Mouse (Mus musculus) ES-E14 (cell line): ENCODE results near the gene Ppt2. TPM values are rescaled to one million over a fixed set of nuclear protein-coding genes. Genes with fewer than 3 reads are reported as not detected.

Experiments used
- DNase-seq: peaks from one replicate; pipeline ENCODE4 v3.0.0-alpha.2; 2013; ENCODE audit warnings: low read depth, low spot score
- H3K27ac ChIP-seq: 2 replicates; pipeline ENCODE4 v1.5.1; 2012; ENCODE audit warnings: low read depth, mild to moderate bottlenecking, low read length, moderate library complexity, mixed read lengths; ENCODE audit not compliant: poor library complexity, insufficient read depth, severe bottlenecking
- H3K36me3 ChIP-seq: 2 replicates; pipeline ENCODE4 v1.6.1; 2012; ENCODE audit warnings: mild to moderate bottlenecking, low read length, moderate library complexity, mixed read lengths; ENCODE audit not compliant: control insufficient read depth, poor library complexity, insufficient read depth, severe bottlenecking
- H3K4me1 ChIP-seq, 2 experiments: fragments of 150-350 bp in 1 of 2; sonication (generic) in 1 of 2; 2 replicates each; pipeline ENCODE4 v1.6.1; 2012; ENCODE audit warnings: low read length in 2 of 2, mild to moderate bottlenecking in 1 of 2, mixed read lengths in 1 of 2; ENCODE audit not compliant: control insufficient read depth in 2 of 2, insufficient read depth in 2 of 2, poor library complexity in 1 of 2
- H3K4me3 ChIP-seq, 2 experiments: fragments of 150-350 bp in 1 of 2; sonication (generic) in 1 of 2; 2 replicates each; pipeline ENCODE4 v1.5.1; 2012; ENCODE audit warnings: low read length in 2 of 2, low read depth in 1 of 2, mild to moderate bottlenecking in 1 of 2, mixed read lengths in 1 of 2; ENCODE audit not compliant: insufficient read depth in 1 of 2, poor library complexity in 1 of 2, severe bottlenecking in 1 of 2
- H3K9ac ChIP-seq: 2 replicates; pipeline ENCODE4 v1.6.1; 2012; ENCODE audit warnings: low read depth, mild to moderate bottlenecking, low read length, mixed read lengths; ENCODE audit not compliant: poor library complexity, insufficient read depth, severe bottlenecking
- H3K9me3 ChIP-seq: fragments of 150-350 bp; sonication (generic); 2 replicates; pipeline ENCODE4 v1.6.1; 2012; ENCODE audit warnings: low read depth, mild to moderate bottlenecking, low read length; ENCODE audit not compliant: control insufficient read depth, insufficient read depth
- CHD2 ChIP-seq: IDR thresholded peaks from 2 replicates; pipeline ENCODE4 v1.6.1; 2014; ENCODE audit warnings: mild to moderate bottlenecking, low read depth, low read length, inconsistent platforms
- HCFC1 ChIP-seq: IDR thresholded peaks from 2 replicates; pipeline ENCODE4 v1.6.1; 2012; ENCODE audit warnings: low read length, inconsistent platforms, borderline replicate concordance; ENCODE audit not compliant: insufficient read depth
- MAFK ChIP-seq: IDR thresholded peaks from 2 replicates; pipeline ENCODE4 v1.6.1; 2014; ENCODE audit warnings: mild to moderate bottlenecking, low read depth, low read length, inconsistent platforms; ENCODE audit not compliant: insufficient read depth
- ZC3H11A ChIP-seq: IDR thresholded peaks from 2 replicates; pipeline ENCODE4 v1.6.1; 2012; ENCODE audit warnings: low read depth, mild to moderate bottlenecking, inconsistent platforms, low read length, borderline replicate concordance
- ZNF384 ChIP-seq: IDR thresholded peaks from 2 replicates; pipeline ENCODE4 v1.6.1; 2012; ENCODE audit warnings: low read depth, low read length, inconsistent platforms
- in situ Hi-C, 2 experiments: fragments of 600-800 bp; cut with MboI; formaldehyde crosslinking; loops; one replicate each; pipeline ENCODE4 v1.15.1; 2025; ENCODE audit warnings: low sequenced_read_pairs in 2 of 2, inconsistent platforms in 1 of 2; ENCODE audit not compliant: unreplicated experiment in 2 of 2
- total RNA-seq: library from RNA; depleted of rRNA; stranded (reverse); fragments of 300-350 nt; gene quantifications from 2 replicates; pipeline ENCODE4 v1.2.3, GENCODE M21; 2012

Gene Ppt2
- total RNA-seq, 1 experiment: 13.6 TPM

DNA sequence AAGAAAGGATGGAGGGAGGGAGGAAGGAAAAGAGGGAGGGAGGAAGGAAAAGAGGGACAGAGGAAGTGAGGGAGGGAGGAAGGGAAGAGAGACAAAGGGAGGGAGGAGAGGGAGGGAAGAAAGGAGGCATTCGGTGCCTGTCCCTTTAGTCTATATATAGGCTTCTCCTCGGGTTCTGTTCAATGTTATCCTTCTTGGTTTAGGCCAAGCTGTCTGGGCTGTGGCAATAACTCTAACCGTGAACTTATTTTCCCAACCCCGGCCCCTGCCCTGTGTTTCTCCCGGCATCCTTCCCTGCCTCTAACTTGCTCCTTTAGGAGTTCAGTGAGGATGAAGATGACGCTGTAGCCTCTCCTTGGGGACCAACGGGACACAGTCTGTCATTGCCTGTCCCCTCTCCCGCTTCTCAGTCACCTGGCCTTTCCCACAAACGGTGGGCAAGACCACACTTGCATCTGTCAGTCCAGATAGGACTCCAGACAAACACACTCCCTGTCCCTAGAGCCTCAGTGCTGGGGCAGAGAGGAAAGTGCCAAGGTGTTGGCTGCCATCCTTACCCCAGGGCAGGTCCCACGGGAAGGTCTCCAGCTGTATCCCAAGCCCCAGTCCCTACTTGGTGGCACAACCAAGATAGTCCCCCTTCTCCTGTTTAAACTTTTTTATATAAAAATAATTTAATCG is 46.4 kb upstream of the Ppt2 start:
- TF ChIP-seq MAFK: no peak
- TF ChIP-seq CHD2: no peak
- no peak for TF ChIP-seq ZNF384
- no peak for TF ChIP-seq HCFC1
- TF ChIP-seq ZC3H11A: no peak
- Histone ChIP-seq H3K27ac (no peak overlapping the region), H3K9me3 (no peaks in the 10 kb centered on the region), H3K4me1 (peaks cover 0 to 9% of the 10 kb centered on the region in 2 experiments; a peak in 1 of 4 replicates), H3K4me3 (no peak overlapping the region), H3K9ac (no peak overlapping the region), H3K36me3 (no peaks in the 10 kb centered on the region)
- DNase-seq: no peak
- in situ Hi-C loops: no loop called here

DNA sequence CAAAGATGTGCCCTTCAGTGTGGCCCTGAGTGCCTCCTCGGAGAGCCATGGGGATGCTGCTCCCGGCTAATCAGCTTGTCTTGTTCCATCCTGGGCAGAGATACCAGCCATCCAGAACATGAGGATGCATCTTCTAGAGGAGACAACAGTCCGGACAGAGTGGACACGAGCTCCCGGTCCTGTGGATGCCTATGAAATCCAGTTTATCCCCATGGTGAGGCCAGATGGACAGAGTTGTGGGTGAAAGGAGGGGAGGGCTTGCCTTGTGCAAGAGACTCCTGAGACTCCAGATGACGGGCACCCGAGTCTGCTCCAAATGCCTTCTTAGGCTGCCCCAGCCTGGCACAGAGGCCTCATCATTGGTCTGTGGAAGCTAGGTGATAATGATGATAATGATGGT is 44.8 kb upstream of the Ppt2 start:
- Histone ChIP-seq H3K27ac (no peak overlapping the region), H3K4me1 (peaks cover 0 to 9% of the 10 kb centered on the region in 2 experiments; a peak in 1 of 4 replicates), H3K9ac (no peak overlapping the region), H3K36me3 (no peaks in the 10 kb centered on the region), H3K4me3 (no peak overlapping the region), H3K9me3 (no peaks in the 10 kb centered on the region)
- TF ChIP-seq CHD2: no peak
- no peak for TF ChIP-seq ZNF384
- no peak for TF ChIP-seq HCFC1
- no peak for TF ChIP-seq ZC3H11A
- TF ChIP-seq MAFK: no peak
- in situ Hi-C loops: no loop called here
- no peak for DNase-seq

DNA sequence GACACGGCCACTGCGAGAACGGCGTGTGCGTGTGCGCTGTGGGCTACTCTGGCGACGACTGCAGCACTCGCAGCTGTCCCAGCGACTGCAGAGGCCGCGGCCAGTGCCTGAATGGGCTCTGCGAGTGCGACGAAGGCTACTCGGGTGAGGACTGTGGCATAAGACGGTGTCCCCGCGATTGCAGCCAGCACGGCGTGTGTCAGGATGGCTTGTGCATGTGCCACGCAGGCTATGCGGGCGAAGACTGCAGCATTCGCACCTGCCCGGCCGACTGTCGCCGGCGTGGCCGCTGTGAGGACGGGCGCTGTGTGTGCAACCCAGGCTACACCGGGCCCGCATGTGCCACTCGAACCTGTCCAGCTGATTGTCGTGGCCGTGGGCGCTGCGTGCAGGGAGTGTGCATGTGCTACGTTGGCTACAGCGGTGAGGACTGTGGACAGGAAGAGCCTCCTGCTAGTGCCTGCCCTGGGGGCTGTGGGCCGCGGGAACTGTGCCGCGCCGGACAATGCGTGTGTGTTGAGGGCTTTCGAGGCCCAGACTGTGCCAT is 44.0 kb upstream of the Ppt2 start:
- in situ Hi-C loops: no loop called here
- no peak for DNase-seq
- H3K27ac ChIP-seq: no peak overlapping the region
- no peak for TF ChIP-seq ZNF384
- TF ChIP-seq MAFK: no peak
- no peak for TF ChIP-seq CHD2
- TF ChIP-seq ZC3H11A: no peak
- TF ChIP-seq HCFC1: no peak
- H3K36me3 ChIP-seq: no peaks in the 10 kb centered on the region
- H3K9me3 ChIP-seq: no peaks in the 10 kb centered on the region
- H3K4me3 ChIP-seq: peak overlapping the region; percentile 9 to 42; a peak in 2 of 4 replicates
- peaks cover 0 to 9% of the 10 kb centered on the region in 2 experiments; a peak in 1 of 4 replicates for H3K4me1 ChIP-seq
- H3K9ac ChIP-seq: no peak overlapping the region; the same call in 1 of the 2 replicates

DNA sequence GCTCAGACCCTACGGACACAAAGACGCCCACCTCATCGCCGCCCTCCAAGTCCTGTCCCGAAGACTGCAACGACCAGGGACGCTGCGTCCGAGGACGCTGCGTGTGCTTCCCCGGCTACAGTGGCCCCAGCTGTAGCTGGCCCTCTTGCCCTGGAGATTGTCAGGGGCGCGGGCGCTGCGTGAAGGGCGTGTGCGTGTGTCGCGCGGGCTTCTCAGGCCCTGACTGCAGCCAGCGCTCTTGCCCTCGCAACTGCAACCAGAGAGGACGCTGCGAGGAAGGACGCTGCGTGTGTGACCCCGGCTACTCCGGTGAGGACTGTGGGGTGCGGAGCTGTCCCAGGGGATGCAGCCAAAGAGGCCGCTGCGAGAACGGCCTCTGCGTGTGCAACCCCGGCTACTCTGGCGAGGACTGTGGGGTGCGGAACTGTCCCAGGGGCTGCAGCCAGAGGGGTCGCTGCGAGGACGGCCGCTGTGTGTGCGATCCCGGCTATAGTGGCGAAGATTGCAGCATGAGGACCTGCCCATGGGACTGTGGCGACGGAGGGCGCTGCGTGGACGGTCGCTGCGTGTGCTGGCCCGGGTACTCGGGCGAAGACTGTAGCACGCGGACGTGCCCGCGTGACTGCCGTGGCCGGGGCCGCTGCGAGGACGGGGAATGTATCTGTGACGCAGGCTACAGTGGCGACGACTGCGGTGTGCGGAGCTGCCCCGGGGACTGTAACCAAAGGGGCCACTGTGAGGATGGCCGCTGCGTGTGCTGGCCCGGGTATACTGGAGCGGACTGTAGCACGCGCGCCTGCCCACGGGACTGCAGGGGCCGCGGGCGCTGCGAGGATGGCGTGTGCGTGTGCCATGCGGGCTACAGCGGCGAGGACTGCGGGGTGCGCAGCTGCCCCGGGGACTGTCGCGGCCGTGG is 43.1 kb upstream of the Ppt2 start:
- Histone ChIP-seq H3K36me3 (no peaks in the 10 kb centered on the region), H3K27ac (no peak overlapping the region), H3K4me3 (peak overlapping the region; percentile 9 to 42; a peak in 2 of 4 replicates), H3K9ac (no peak overlapping the region; the same call in 1 of the 2 replicates), H3K4me1 (peaks cover 0 to 9% of the 10 kb centered on the region in 2 experiments; a peak in 1 of 4 replicates), H3K9me3 (no peaks in the 10 kb centered on the region)
- TF ChIP-seq CHD2: no peak
- no peak for TF ChIP-seq ZNF384
- no peak for TF ChIP-seq HCFC1
- no peak for TF ChIP-seq MAFK
- TF ChIP-seq ZC3H11A: no peak
- in situ Hi-C loops: no loop called here
- no peak for DNase-seq
